ENCODE assay signal across 11 mouse cellular contexts in genomic region chr8:117368781-117369180, GRCm38 (mm10).
A peak's percentile ranks its signal among the peaks of the same experiment; 100 is the strongest.
DNase-seq lines count a peak whose midpoint lies in the region; ATAC-seq lines count a peak whose summit lies in the region.
"Had no signal": no experiment of that assay in that cellular context is flagged by ENCODE, and none has a peak within 500 bp of the region (broad histone marks: within the 10 kb centered on the region; RNA-seq: fewer than 3 reads in every experiment).

No protein-coding gene starts in this region.

- no peak overlapping the region for H3K4me3 ChIP-seq in embryonic facial prominence, embryonic 12.5 days
- no peak overlapping the region for H3K4me3 ChIP-seq in embryonic facial prominence, embryonic 10.5 days
- H3K4me3 ChIP-seq: heart, embryonic 15.5 days; midbrain, embryonic 13.5 days; neural tube, embryonic 15.5 days had no signal

- ATAC-seq in embryonic facial prominence, embryonic 12.5 days (ENCODE audit: insufficient number of reproducible peaks, insufficient read depth, low FRiP score, low TSS enrichment) = no peak
- ATAC-seq: midbrain, embryonic 13.5 days had no signal

- no peak overlapping the region for H3K9ac ChIP-seq in embryonic facial prominence, embryonic 12.5 days
- H3K9ac ChIP-seq: heart, embryonic 15.5 days; midbrain, embryonic 13.5 days; neural tube, embryonic 15.5 days had no signal

- H3K4me2 ChIP-seq in embryonic facial prominence, embryonic 12.5 days (replicated peaks) = no peak overlapping the region
- H3K4me2 ChIP-seq: heart, embryonic 15.5 days; midbrain, embryonic 13.5 days; neural tube, embryonic 15.5 days had no signal

- H3K4me1 ChIP-seq in embryonic facial prominence, embryonic 12.5 days = peaks cover 39% of the 10 kb centered on the region
- peaks cover 64% of the 10 kb centered on the region for H3K4me1 ChIP-seq in embryonic facial prominence, embryonic 10.5 days

- no peaks in the 10 kb centered on the region for H3K9me3 ChIP-seq in embryonic facial prominence, embryonic 12.5 days
- no peaks in the 10 kb centered on the region for H3K9me3 ChIP-seq in embryonic facial prominence, embryonic 10.5 days
- H3K9me3 ChIP-seq: heart, embryonic 15.5 days; midbrain, embryonic 13.5 days; neural tube, embryonic 15.5 days had no signal

- no peak for DNase-seq in embryonic facial prominence, embryonic 10.5 days (ENCODE audit: low spot score)
- DNase-seq in ovary, postnatal 36 days (ENCODE audit: low spot score) = peak; percentile 49
- no peak for DNase-seq in ovary, postnatal 14 days (ENCODE audit: low spot score)
- peak; percentile 74 for DNase-seq in kidney, postnatal 10 days
- DNase-seq in lung, postnatal 4 days = peak; percentile 73 to 87
- DNase-seq in thymus, postnatal 14 days = no peak
- no peak for DNase-seq in frontal cortex, adult 2 months (ENCODE audit: extremely low spot score in 1 of 2, low spot score in 1 of 2)

- 72% methylated on average over 8 of the region's 8 CpGs for WGBS in embryonic facial prominence, embryonic 12.5 days
- 76% methylated on average over 8 of the region's 8 CpGs for WGBS in embryonic facial prominence, embryonic 10.5 days

- no peaks in the 10 kb centered on the region for H3K27me3 ChIP-seq in embryonic facial prominence, embryonic 12.5 days
- no peaks in the 10 kb centered on the region for H3K27me3 ChIP-seq in embryonic facial prominence, embryonic 10.5 days (replicated peaks; ENCODE audit: low read depth, poor library complexity, severe bottlenecking)
- H3K27me3 ChIP-seq: heart, embryonic 15.5 days; midbrain, embryonic 13.5 days; neural tube, embryonic 15.5 days had no signal

- peak overlapping the region; percentile 25; the same call in 1 of the 2 replicates for H3K27ac ChIP-seq in embryonic facial prominence, embryonic 12.5 days
- H3K27ac ChIP-seq in embryonic facial prominence, embryonic 10.5 days (replicated peaks) = no peak overlapping the region
- H3K27ac ChIP-seq: heart, embryonic 15.5 days; neural tube, embryonic 15.5 days had no signal

- H3K36me3 ChIP-seq in embryonic facial prominence, embryonic 12.5 days = no peaks in the 10 kb centered on the region
- no peaks in the 10 kb centered on the region for H3K36me3 ChIP-seq in embryonic facial prominence, embryonic 10.5 days (replicated peaks)
- H3K36me3 ChIP-seq: heart, embryonic 15.5 days; midbrain, embryonic 13.5 days; neural tube, embryonic 15.5 days had no signal

Comparison
In these comparisons a context has a peak if more than half of its experiments do, and no peak if none do; other contexts are left out.
1. DNase-seq: peak in ovary, postnatal 36 days (single experiment), kidney, postnatal 10 days (single experiment) and lung, postnatal 4 days (2 of 2); none in embryonic facial prominence, embryonic 10.5 days (single experiment), ovary, postnatal 14 days (single experiment), thymus, postnatal 14 days (single experiment) and frontal cortex, adult 2 months (0 of 2).